Mouse (Mus musculus) adipocyte (in vitro differentiated cells): ENCODE data around the gene Cfd.

Experiments
- DNase-seq: peaks from one replicate; pipeline ENCODE4 v3.0.0-alpha.2; 2016; ENCODE audit warnings: low spot score

The Cfd gene

GRCm38 (mm10) chr10:79890670-79891069 is at the start of gene Cfd:
Cfd (plus strand) TSS chr10:79890853.
- DNase-seq, result peak; percentile 85

DNA sequence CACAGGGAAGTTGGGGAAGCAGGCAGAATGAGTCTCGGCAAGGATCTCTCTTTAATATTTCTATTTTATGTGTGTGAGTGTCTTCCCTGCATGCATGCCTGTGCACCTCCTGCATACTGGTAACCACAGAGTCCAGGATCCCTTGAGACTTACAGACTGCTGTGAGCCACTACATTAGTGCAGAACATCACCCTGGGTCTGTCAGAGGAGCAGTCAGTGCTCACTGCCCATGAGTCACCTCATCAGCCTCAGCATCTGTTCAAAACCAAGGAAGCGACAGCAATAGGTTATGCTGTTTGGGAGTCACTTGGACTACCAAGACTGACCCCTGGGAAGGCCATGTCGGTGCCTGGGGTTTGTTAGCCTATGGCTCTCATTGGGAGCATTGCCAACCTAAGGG is 48.3 kb upstream of the Cfd start:
- no peak for DNase-seq

DNA sequence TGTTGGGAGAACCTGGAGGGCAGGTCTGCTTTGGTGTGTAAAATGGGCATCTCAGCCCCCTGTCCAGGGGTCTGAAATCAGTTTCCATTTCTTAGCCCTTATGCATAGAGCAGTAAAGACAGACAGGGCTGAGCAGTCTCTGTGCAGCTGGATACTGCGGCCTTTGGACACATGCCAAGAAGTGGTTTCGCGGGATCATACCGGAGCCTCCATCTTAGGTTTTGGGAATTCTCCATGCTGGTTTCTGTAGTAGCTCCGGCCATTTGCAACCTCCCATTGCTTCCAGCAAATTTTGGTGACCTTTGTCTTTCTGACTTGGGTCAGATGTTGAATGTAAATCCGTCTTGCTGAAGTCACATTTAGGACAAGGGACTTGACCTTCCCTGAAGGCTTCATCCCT is 47.2 kb upstream of the Cfd start:
- DNase-seq, result no peak

DNA sequence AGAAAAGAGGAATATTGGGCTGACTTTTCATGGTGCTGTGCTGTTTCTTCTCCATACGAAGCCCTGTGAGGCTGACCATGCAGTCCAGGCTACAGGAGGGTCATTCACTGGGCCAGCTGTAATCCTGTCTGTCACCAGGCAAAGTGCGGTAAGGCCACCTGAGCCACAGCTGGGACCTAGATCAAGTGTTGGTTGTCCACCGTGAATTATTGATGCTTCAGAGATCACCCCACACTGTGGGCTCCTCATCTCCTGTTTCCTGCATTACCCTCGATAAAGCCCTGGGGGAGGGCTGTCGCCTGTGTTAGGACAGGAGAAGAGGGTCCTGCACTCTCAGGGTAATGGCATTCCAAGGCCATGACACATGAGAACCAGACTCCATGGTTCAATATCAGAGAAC is 44.1 kb upstream of the Cfd start:
- DNase-seq, result no peak

GRCm38 (mm10) chr10:79849941-79850628 is 40.6 kb upstream of the Cfd start:
- DNase-seq, result no peak

DNA sequence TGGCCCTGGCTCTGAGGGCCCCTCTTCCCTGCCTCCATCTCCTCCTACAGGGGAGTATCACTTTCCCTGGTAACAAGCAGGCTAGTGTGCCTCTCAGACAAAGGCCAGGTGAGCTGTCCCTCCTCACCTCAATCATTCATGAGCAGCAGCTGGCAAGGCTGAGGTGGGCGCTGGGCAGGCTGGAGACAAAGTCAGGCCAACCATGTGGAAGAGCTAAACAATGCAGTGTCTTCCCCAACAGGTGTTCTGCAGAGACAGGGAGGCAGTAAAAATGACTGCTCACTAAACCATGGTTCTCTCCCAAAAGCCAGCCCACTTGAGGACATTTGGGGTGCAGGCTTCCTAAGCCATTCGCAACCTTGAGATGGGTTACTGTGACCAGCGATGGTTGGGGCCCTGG is 39.0 kb upstream of the Cfd start:
- DNase-seq, result no peak

- DNase-seq, result no peak
These were observed 38.4 kb upstream of the Cfd start for GRCm38 (mm10) chr10:79852107-79852789.

- no peak for DNase-seq
These were observed 37.8 kb upstream of the Cfd start for GRCm38 (mm10) chr10:79852827-79853226.

- peak; percentile 91 for DNase-seq
These were observed 37.3 kb upstream of the Cfd start for GRCm38 (mm10) chr10:79853392-79853791.

DNA sequence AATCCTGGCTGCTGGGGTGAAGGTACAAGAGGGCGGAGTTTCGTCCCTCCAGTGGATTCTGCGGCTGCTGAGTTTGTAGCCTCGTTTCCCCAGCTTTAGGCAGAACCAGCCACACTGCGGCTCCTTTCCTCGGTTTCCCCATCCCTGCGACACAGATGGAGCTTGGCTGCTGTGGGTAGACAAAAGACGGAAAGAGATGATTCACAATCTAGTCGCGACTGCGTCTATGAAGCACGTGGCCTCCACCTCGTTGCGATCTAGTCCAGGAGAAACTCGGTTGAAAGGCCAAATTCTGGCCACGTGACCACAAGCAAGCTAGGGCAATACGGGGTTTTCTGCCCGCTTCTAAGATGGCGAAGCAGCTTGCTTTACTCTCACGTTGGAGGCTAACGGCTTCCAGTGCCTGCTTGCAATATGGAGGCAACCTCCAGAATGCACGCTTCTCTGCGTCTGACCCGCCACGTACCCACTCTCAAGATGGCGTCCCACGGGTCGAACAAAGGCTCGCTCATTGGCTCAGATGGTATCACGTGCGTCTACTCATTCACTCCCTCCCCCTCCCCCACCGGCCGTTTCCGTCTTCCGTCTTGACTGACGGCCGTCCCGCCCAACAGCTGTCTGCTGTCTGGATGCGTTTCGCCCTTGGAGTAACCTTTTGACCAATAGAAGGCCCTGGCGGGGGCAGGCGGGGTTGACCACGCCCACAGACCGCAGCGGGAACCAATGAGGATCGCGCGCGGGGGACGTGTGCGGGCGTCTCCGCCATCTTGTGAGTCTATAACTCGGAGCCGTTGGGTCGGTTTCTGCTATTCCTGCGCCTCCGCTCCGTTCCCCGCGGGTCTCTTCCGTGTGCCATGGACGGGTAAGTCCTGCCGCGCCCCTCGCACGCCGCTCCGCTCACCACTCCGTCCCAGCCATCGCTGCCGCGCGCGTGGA is 36.5 kb upstream of the Cfd start, which contains the start of gene Ptbp1:
Gene Ptbp1, plus strand, starts transcription at position 568 of the 936 bp plus-strand sequence.
- peak; percentile 100 for DNase-seq

- DNase-seq, result peak; percentile 64
These were observed 35.7 kb upstream of the Cfd start for GRCm38 (mm10) chr10:79854801-79855541.

- peak; percentile 38 for DNase-seq
These were observed 35.0 kb upstream of the Cfd start for GRCm38 (mm10) chr10:79855558-79856184.

DNA sequence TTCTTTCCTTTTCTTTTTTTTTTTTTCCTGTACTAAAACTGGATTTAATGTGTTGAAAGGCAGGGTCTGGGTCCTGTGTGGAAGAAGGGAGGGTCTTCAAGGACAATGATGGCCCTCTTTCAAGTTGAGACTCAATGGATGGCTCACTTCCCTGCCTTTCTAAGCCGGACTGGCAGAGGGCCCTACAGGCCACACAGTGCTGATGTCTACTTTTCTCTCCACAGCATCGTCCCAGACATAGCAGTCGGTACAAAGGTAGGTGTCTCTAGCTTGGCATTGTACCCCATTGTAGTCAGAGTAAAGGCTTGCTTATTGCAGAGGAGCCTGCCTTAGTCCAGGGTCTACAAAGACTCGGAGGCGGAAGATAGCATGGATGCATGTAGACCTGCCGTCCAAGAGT is 34.4 kb upstream of the Cfd start:
- DNase-seq, result no peak

GRCm38 (mm10) chr10:79856704-79857451 is 33.8 kb upstream of the Cfd start:
- peak; percentile 51 for DNase-seq

- DNase-seq, result peak; percentile 50
These were observed 33.2 kb upstream of the Cfd start for GRCm38 (mm10) chr10:79857452-79857811.

DNA sequence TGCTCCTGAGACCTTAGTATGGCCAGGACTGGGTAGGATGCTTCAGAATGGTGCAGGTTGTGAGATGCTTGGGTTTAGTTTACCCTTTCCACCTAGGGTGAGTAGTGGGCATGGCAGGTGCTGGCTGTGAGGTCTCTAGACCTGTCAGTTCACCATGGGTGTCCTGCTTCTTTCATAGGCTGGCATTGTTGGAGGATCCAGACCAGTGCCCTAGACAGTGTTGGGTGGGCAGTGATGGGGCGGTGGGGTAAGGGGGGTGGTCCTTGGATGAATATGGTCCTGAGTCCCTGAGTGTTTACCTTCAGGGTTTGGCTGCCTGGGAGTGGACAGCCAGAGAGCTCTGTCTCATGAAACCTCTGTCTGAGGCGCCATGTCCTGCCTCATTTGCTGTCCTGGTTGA is 32.8 kb upstream of the Cfd start:
- no peak for DNase-seq

DNA sequence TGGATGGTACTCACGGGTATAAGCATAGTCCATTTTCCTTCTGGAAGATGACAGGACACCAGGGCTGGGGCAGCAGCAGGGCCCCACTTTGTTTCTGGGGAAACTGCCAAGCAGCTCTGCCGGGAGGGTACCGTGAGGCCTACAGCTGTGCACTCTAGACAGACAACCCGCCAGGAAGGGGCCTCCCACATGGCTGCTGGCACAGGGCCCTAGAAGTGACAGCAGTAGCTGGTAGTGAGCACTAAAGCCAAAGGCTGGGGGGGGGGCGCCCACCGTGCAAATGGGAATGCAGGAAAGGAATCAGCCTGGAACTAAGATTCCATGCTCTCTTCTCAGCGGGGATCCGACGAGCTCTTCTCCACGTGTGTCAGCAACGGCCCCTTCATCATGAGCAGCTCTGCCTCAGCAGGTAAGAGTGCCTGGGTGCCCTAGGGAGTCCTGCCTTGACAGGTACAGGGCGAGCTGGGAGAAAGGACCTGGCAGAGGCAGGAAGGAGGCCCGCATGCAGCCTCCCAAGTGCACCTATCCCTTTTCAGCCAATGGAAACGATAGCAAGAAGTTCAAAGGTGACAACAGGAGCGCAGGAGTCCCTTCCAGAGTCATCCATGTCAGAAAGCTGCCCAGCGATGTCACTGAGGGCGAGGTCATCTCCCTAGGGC is 32.1 kb upstream of the Cfd start:
- peak; percentile 87 for DNase-seq

GRCm38 (mm10) chr10:79859116-79859515 is 31.5 kb upstream of the Cfd start:
- DNase-seq, result no peak

DNA sequence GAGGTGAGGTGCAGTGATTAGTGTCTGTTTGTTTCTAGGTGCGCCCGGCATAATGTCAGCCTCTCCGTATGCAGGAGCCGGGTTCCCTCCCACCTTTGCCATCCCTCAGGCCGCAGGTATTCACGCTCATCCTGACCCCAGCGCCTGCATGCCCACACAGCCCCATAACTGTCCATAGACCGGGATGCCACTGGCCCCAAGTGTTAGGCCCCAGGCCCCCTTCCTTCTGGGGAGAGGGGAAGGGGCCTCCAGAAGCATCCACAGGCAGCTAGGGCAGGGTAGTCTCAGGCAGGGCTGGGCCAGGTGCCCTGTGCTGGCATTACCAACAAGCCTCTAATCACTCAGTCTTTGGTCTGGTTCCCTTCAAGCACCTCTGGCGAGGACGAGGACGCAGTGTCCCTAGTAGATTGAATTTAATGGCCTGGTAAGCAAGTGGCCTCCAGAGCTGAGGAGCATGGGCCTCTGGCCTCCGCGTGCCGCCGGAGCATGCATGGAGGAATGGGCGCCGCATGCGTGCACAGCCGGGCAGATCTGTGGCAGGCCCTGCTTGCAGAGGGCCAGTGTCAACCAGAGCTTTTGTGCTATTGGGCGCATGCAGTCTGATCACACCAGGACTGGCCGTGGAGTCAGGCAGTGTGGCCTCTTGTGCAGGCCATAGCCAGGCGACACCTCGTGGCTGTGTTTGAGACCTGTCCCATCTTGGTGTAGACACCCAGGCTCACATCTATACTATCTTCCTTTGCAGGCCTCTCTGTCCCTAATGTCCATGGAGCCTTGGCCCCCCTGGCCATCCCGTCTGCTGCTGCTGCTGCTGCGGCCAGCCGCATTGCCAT is 30.4 kb upstream of the Cfd start:
- DNase-seq, result no peak
